Mouse (Mus musculus) embryonic fibroblast, embryonic 13.5 days (primary cell): ENCODE data around the gene 9930111J21Rik1.
"Not testable (repeated sequence)": the region's sequence is repeated elsewhere in the genome, so short reads cannot be mapped to it uniquely, and the experiment has no call there.

Experiments used
- CTCF ChIP-seq: IDR thresholded peaks from 2 replicates; pipeline ENCODE4 v1.5.1; 2011; ENCODE audit warnings: mild to moderate bottlenecking, control low read depth, low read length, moderate library complexity, borderline replicate concordance; ENCODE audit not compliant: insufficient read depth
- POLR2A ChIP-seq: IDR thresholded peaks from 2 replicates; pipeline ENCODE4 v1.6.1; 2011; ENCODE audit warnings: low read depth, mild to moderate bottlenecking, control low read depth, low read length, moderate library complexity

- not testable (repeated sequence) for TF ChIP-seq POLR2A, CTCF
Observed at GRCm38 (mm10) chr11:48923818-48924217, 55.4 kb downstream of the 9930111J21Rik1 start.
